In the genomic region with DNA sequence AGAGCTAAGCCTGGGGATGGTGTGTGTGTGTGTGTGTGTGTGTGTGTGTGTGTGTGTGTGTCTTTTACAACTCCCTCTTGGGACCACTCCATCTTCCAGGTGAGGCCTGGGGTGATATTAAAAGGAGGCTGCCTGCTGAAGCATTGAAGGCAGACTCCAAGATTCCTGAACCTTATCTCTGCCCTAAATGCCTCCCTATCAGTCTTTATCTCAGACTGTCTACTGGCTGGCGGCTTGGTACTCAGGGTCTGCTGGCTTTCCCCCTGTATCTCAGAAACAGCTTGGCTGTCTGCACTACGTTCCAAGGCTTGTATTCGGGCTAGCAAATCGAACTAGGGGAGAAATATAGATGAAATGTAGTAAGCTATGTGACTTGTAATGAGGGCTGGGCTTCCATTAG, we compare ENCODE assay signal across 12 mouse cellular contexts.
"Had no signal": no experiment of that assay in that cellular context is flagged by ENCODE, and none has a peak within 500 bp of the region (broad histone marks: within the 10 kb centered on the region; RNA-seq: fewer than 3 reads in every experiment).

No protein-coding gene starts in this region.

- H3K36me3 ChIP-seq: kidney, embryonic 15.5 days; midbrain, embryonic 10.5 days had no signal

- H3K9me3 ChIP-seq: kidney, embryonic 15.5 days; midbrain, embryonic 10.5 days had no signal

- DNase-seq: kidney, postnatal 14 days; lung, embryonic 14.5 days; lung, postnatal 10 days; lung, postnatal 4 days; midbrain, embryonic 14.5 days; right cerebral cortex, adult 18-20 months; thymus, adult 18-20 months; thymus, postnatal 14 days had no signal

- H3K9ac ChIP-seq: kidney, embryonic 15.5 days; lung, embryonic 14.5 days had no signal

- H3K4me3 ChIP-seq: kidney, embryonic 15.5 days; left cerebral cortex, adult 2 months; midbrain, embryonic 10.5 days; myocyte had no signal

- H3K4me2 ChIP-seq: kidney, embryonic 15.5 days; lung, embryonic 14.5 days had no signal

- H3K27ac ChIP-seq: kidney, embryonic 15.5 days; left cerebral cortex, adult 2 months had no signal
